Mouse (Mus musculus): ENCODE measurements around the gene Dad1. TPM values are rescaled to one million over a fixed set of nuclear protein-coding genes. Genes with fewer than 3 reads are reported as not detected.

The Dad1 gene
- polyA plus RNA-seq, 1 experiment from 2014 or later, result 309 TPM

- Histone ChIP-seq H3K4me2 (no peak overlapping the region), H3K4me3 (ENCODE audit: low read depth, low read length) (no peak overlapping the region), H3K4me1 (replicated peaks; ENCODE audit: control insufficient read depth, insufficient read depth, low read length) (no peaks in the 10 kb centered on the region; the same call in 1 of the 2 replicates), H3K9ac (ENCODE audit: low read depth, low read length) (no peak overlapping the region), H3K27ac (ENCODE audit: low read depth, low read length) (peak overlapping the region; percentile 46), H3K9me3 (ENCODE audit: control insufficient read depth, low read length) (no peaks in the 10 kb centered on the region), H3K27me3 (replicated peaks; ENCODE audit: control insufficient read depth, insufficient read depth, low read length) (no peaks in the 10 kb centered on the region; the same call in 1 of the 2 replicates), H3K36me3 (ENCODE audit: control insufficient read depth, insufficient read depth, low read length) (no peaks in the 10 kb centered on the region)
- DNase-seq (ENCODE audit: low spot score) (no peak), ATAC-seq (replicated peaks; ENCODE audit: low FRiP score) (no peak)
- 53% methylated on average over 4 of the region's 4 CpGs for WGBS
Measured at GRCm38 (mm10) chr14:54191026-54191390, 62.9 kb downstream of the Dad1 start.

- no peak overlapping the region for H3K27ac ChIP-seq (ENCODE audit: low read depth, low read length)
- no peaks in the 10 kb centered on the region; the same call in 1 of the 2 replicates for H3K4me1 ChIP-seq (replicated peaks; ENCODE audit: control insufficient read depth, insufficient read depth, low read length)
- WGBS, result 62% methylated on average over 7 of the region's 7 CpGs
Measured at GRCm38 (mm10) chr14:54190305-54191025, 63.4 kb downstream of the Dad1 start.

GRCm38 (mm10) chr14:54189255-54189654 is 64.6 kb downstream of the Dad1 start:
- DNase-seq (ENCODE audit: low spot score), result no peak
- no peak overlapping the region for H3K27ac ChIP-seq (ENCODE audit: low read depth, low read length)
- no peaks in the 10 kb centered on the region for H3K36me3 ChIP-seq (ENCODE audit: control insufficient read depth, insufficient read depth, low read length)
- WGBS, result 67% methylated on average over 3 of the region's 3 CpGs
- no peak overlapping the region for H3K4me3 ChIP-seq (ENCODE audit: low read depth, low read length)
- no peaks in the 10 kb centered on the region for H3K27me3 ChIP-seq (replicated peaks; ENCODE audit: control insufficient read depth, insufficient read depth, low read length)
- H3K9ac ChIP-seq (ENCODE audit: low read depth, low read length), result no peak overlapping the region
- no peaks in the 10 kb centered on the region; the same call in 1 of the 2 replicates for H3K4me1 ChIP-seq (replicated peaks; ENCODE audit: control insufficient read depth, insufficient read depth, low read length)
- no peak for ATAC-seq (replicated peaks; ENCODE audit: low FRiP score)
- no peaks in the 10 kb centered on the region for H3K9me3 ChIP-seq (ENCODE audit: control insufficient read depth, low read length)
- H3K4me2 ChIP-seq, result no peak overlapping the region

More at GRCm38 (mm10) chr14:54190305-54191025, 63.4 kb downstream of the Dad1 start:
- no peaks in the 10 kb centered on the region for H3K9me3 ChIP-seq (ENCODE audit: control insufficient read depth, low read length)
- DNase-seq (ENCODE audit: low spot score), result no peak
- no peak overlapping the region for H3K4me3 ChIP-seq (ENCODE audit: low read depth, low read length)
- no peaks in the 10 kb centered on the region for H3K36me3 ChIP-seq (ENCODE audit: control insufficient read depth, insufficient read depth, low read length)
- no peaks in the 10 kb centered on the region; the same call in 1 of the 2 replicates for H3K27me3 ChIP-seq (replicated peaks; ENCODE audit: control insufficient read depth, insufficient read depth, low read length)
- H3K4me2 ChIP-seq, result no peak overlapping the region
- ATAC-seq (replicated peaks; ENCODE audit: low FRiP score), result no peak
- H3K9ac ChIP-seq (ENCODE audit: low read depth, low read length), result no peak overlapping the region

- Histone ChIP-seq H3K4me3 (ENCODE audit: low read depth, low read length) (no peak overlapping the region), H3K27ac (ENCODE audit: low read depth, low read length) (no peak overlapping the region), H3K9me3 (ENCODE audit: control insufficient read depth, low read length) (no peaks in the 10 kb centered on the region), H3K4me2 (no peak overlapping the region), H3K27me3 (replicated peaks; ENCODE audit: control insufficient read depth, insufficient read depth, low read length) (no peaks in the 10 kb centered on the region), H3K36me3 (ENCODE audit: control insufficient read depth, insufficient read depth, low read length) (no peaks in the 10 kb centered on the region), H3K9ac (ENCODE audit: low read depth, low read length) (no peak overlapping the region), H3K4me1 (replicated peaks; ENCODE audit: control insufficient read depth, insufficient read depth, low read length) (no peaks in the 10 kb centered on the region; the same call in 1 of the 2 replicates)
- 72% methylated on average over 6 of the region's 6 CpGs for WGBS
- no peak for ATAC-seq (replicated peaks; ENCODE audit: low FRiP score)
- no peak for DNase-seq (ENCODE audit: low spot score)
Measured at GRCm38 (mm10) chr14:54187211-54187610, 66.7 kb downstream of the Dad1 start.

Other genes starting within 250 kb of the Dad1 start
- gene Abhd4, start 84 bp upstream of the Dad1 start, polyA plus RNA-seq (2014; fragmentation: Nextera tagmentation; extraction: Ambion mirVana), result 27.6 and 28.2 TPM in 2 replicates
- not detected in 2 replicates for gene Olfr49, start 30.8 kb upstream of the Dad1 start, polyA plus RNA-seq (2014; fragmentation: Nextera tagmentation; extraction: Ambion mirVana)
- gene Oxa1l, start 106.7 kb upstream of the Dad1 start, polyA plus RNA-seq (2014; fragmentation: Nextera tagmentation; extraction: Ambion mirVana), result 42.3 and 46.7 TPM in 2 replicates
- 8.3 and 10.0 TPM in 2 replicates for gene Slc7a7, start 163.7 kb upstream of the Dad1 start, polyA plus RNA-seq (2014; fragmentation: Nextera tagmentation; extraction: Ambion mirVana)
- gene Mrpl52, start 172.8 kb upstream of the Dad1 start, polyA plus RNA-seq (2014; fragmentation: Nextera tagmentation; extraction: Ambion mirVana), result 309 and 329 TPM in 2 replicates
- 56.6 and 57.6 TPM in 2 replicates for gene Mmp14, start 177.5 kb upstream of the Dad1 start, polyA plus RNA-seq (2014; fragmentation: Nextera tagmentation; extraction: Ambion mirVana)
- gene Lrp10, start 210.0 kb upstream of the Dad1 start, polyA plus RNA-seq (2014; fragmentation: Nextera tagmentation; extraction: Ambion mirVana), result 38.6 and 41.3 TPM in 2 replicates
- gene Rem2, start 222.0 kb upstream of the Dad1 start, polyA plus RNA-seq (2014; fragmentation: Nextera tagmentation; extraction: Ambion mirVana), result 0.29 and 0.78 TPM in 2 replicates